Mouse (Mus musculus) lung, postnatal 10 days (tissue): ENCODE data around the gene Tmem91.
A peak's percentile ranks its signal among the peaks of the same experiment; 100 is the strongest.
"Not testable (repeated sequence)": the region's sequence is repeated elsewhere in the genome, so short reads cannot be mapped to it uniquely, and the experiment has no call there.

Source experiments
- DNase-seq: peaks from one replicate; pipeline ENCODE4 v3.0.0; 2021

Gene Tmem91

DNA sequence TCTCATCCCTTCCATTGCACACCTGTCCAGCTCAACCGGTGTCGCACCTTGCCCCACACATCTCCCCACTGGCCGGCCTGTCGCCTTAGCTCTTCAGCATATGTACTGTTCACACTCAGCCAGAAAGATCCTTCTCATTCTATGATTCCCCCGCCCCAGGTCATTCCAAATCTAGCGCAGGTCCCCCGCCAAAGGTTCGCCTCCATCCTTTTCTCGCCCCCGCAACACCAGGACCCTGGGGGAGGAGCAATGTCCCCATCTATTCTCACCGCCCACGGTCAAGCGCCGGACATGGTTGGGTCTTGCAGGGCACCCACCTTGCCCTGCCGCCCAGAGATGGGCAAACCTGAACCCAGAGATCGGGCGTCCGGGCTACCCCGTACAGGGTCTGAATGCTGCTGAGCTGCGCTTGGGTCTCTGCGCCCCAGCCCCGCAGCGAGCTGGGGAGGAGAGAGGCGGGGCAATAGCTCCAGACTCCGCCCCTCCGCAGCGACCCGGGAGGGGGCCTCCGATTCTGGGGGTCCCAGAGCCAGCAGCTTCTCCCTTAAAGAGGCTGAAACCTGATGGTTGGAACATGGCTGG is at the start of gene Tmem91:
Gene Tmem91 (minus strand): TSS at position 448 of the 582 bp plus-strand sequence.
- no peak for DNase-seq

DNA sequence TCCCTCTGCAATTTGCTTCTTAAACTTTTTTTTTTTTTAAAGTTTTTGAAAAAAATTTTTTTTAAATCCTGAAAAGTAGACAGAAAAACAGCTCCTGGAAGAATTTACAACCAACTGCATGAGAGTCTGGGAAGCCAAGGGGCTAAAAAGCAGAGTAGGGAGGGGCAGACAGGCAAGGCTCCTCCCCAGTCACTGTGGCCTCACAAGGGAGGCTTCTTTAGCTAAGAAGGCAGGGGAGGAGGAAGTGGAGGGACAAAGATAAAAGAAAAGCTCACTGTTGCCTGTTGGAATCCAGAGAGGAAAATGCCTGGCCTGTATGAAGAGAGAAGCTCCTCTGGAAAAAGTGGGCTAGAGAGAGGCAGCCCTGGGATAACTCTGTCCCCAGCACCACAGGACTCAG is 46.8 kb upstream of the Tmem91 start:
- not testable (repeated sequence) for DNase-seq

DNA sequence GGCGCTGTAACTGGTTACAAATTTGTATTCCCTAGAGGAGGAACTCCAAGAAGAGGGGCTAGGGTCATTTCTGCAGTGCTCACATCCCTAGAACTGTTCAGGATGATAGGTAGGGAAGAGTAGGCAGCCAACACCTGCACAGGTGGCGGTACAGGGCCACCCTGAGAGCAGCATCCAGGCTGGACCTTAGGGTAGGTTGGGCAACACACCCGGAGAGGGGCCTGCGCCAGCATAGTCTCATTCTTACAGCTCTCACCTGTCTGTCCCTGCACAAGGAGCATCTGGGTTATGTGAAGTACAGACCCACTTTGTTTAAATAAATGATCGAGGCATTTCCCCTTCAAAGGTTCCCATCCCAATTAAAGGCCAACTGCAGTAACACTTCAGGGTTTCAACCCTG is 45.8 kb upstream of the Tmem91 start:
- no peak for DNase-seq

DNA sequence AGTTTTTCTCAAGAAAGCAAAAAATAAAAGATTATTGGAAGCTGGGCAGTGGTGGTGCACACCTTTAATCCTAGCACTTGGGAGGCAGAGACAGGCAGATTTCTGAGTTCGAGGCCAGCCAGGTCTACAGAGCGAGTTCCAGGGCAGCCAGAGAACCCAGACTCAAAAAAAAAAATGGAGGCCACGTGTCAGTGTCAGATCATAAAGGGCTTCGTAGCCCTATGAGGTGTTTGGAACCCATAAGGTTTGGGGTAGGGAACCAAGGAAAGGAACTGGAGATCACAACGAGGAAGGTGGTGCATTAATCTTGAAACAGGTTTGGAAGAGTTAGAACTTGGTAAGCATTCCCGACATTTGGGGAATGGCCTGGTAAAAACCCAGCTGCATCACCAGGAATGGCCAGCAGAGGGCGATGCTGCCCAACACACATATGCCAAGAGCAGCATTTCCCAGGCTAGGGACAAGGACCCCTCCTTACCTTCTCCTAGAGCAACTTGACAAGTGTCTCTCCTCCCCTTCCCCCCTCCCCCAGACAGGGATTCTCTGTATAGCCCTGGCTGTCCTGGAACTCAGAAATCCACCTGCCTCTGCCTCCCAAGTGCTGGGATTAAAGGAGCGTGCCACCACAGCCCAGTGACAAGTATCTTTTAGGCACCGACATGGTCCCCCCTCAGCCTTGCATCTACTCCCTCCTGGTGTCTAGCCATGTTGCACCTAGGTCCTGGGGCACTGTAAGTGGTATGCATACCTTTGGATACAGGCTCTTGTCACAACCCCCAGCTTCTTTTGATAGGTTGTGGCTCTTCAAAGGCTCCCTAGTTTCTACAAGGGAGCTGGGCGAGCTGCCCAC is 45.0 kb upstream of the Tmem91 start:
- peak; percentile 87 for DNase-seq

DNA sequence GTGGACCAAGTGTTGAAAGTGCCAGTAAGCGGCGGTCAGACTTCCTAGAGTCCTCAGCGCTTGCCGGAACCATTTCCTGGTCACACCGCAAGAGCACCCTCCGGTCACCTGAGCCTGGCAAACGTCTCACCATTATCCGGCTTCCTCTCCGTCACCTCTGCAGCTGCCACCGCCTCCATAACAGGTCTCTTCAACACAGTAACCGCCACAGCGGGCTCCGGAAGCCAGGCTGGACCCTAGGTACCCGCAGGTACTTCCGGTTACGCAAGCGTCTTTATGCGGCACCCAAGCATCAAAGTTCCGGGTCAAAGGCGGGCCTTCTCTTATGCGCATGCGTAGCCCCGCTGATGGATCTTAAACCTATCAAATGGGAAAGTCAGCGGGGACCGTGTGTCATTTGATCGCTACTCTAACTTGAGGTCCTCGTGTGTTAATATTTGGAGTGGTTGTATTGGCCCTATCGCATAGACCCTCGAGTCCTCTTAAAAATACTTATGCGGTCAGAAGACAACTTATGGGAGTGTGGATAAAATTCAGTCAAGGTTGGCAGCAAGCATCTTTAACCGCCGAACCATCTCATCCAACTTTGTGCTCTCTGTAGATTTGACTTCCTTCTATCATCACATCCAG is 43.9 kb upstream of the Tmem91 start, which contains the start of gene Ccdc97:
Gene Ccdc97 (minus strand): TSS at position 301 of the 630 bp plus-strand sequence.
- peak; percentile 95 for DNase-seq

DNA sequence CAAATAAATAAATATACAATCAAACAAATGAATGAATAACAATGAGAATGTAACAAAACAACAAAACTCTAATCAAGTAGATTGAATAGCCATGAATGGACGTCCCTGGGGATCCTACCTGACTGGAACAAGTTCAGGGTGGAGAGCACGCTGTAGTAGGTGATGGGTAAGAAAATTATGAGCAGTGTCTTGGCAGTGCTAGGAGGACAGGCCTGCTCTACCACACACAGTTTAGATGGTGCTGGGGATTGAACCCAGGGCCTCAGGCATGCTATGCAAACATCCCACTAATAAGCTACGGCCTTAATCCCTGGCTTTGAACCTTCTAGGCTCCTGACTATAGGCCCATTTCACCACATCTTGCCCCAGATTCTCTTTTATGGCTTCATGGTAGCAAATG is 42.5 kb upstream of the Tmem91 start:
- no peak for DNase-seq

DNA sequence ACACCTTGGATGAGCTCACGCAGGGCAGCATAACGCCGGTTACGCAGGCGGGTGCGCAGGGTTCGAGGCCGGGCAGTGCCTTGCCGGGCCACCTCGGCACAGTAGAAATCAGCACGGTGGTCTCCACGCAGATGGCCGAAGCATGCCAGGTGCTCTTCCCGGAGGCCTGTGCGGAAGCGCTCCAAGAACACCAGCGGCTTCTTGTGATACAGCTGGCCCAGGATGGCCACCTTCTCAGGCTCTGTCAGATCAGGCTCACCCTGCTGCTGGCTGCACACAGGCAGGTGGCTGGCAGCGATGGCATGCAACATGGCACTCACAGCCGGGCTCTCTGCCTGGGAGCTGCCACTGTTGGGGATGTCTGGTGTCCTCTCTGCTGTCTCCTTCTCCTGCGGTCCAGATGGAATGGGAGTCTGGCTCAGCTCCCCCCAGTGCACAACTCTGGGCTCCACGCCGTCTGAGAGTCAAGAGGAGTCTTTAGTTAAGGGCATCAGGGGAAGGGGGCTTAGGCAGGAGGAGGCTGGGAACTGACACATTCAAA is 40.8 kb upstream of the Tmem91 start:
- no peak for DNase-seq

DNA sequence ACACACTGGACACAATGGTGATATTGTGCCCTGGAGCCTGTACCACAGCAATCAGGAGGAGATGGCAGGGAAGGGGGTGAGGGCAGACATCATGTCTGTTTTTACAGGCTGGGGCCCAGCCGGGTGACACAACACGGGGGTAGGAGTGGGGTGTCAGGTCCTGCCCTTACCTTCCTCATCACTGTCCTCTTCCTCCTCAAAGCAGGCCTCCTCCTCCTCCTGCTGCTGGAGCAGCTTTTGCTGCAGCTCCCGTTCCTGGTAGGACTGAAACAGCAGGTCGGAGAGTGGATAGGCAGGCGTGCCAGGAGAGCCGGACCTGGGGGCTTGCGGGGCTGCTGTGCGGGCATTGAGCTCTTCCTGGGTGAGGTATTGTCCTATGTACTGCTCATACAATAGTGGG is 39.6 kb upstream of the Tmem91 start:
- DNase-seq, result no peak

DNA sequence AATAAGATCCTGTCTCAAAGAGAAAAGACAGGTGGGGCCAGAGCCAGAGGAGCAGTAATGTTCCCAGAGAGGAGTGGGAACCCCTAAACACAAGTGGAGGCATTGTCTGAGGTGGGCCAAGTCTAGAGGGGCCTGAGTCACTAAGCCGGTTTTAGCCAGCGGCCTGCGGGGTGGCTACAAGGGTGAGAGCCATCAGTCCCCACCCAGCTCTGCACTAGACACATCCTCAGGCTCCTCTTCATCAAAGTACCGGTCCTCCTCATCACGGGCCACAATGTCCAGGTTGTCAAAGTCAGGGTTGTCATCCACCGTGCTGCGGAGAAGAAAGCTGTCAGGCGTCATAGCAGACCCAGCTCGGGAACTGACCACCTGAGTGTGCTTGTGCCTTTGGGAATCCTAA is 37.8 kb upstream of the Tmem91 start:
- DNase-seq, result no peak

DNA sequence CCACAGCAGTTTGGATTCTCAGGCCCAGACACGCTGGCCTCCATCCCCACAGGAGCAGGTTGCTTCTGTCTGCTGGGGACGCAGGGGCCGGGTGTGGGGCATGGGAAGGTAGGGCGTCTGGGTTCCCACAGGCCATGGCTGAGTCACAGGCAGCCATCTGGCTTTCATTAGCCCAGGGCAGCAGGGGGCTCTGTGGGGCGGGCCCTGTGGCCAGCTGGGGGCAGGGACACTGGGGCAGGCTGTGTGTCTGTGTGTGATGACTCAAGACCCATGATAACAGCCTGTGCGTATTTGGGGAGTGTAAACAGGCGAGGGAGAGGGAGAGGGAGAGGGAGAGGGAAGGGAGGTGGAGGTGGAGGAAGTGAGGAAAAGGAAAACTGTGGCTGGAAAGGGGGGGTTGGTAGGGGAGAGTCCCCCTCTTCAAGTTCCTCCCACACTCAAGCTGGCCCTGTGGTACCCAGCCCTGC is 36.8 kb upstream of the Tmem91 start:
- DNase-seq, result no peak

DNA sequence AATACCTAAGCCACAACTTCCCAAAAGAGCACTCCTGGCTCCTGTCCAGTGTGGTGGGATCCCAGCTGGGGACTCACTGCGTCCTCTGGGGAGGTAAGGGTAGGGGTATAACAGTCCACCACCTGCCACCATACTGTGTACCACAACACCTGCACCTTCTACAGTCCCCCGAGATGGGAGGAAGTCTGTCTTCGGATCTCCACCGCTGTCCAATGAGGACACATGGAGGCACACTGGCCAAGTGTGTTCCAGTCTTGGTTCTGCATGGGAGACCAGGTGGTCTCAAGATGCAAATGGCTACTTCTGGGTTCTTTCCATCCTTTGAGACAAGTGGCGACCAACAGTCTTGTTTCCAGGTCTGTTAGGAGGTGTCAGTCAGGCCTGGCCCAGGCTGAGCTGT is 36.2 kb upstream of the Tmem91 start:
- no peak for DNase-seq

DNA sequence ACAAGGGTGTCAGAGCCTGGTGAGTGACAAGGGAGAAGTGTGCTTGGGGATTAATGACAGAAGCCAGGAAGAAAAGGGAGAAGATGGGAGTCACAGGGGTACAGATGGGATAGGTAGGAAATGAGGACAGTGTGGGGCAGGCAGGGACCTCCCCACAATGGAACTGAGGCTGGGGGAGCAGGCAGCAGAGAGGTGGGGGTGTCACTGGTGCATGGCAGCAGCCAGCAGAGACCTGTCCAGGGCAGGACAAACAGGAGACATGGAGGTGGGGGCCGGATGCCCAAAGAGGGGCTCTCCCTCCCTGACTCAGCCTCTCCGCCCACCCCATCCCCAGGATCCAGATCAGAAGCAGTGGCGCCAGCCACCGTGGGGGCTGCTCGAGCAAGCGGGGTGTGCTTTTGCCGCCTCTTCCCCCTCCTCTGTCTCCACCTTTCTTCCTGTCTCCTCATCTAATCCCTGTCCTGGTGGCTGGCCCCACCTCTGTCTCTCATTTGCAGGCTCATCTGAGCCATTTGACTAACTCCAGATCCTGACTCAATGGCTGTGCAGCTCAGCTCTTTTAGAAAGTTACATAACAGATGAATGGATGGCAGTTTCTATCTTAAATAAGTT is 35.7 kb upstream of the Tmem91 start:
- DNase-seq, result peak; percentile 51

DNA sequence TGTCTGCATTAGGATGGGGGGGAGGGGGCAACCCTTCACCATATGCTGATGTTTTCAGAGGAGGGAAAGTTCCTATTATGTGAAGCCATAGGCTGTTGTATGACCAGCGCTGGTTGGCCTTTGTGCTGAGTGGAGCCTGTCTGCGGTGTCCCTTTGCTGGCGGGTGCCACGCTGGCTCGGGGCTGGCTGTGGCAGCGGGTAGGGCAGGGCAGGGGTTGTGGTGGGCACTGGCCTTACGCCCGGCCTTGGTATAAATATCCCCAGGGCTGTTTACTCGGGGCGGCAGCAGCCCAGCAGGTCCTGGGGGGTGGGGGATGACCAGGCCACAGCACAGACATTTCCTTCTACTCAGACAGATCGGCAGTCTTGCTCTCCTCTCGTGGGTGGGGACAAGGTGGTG is 35.0 kb upstream of the Tmem91 start:
- peak; percentile 72 for DNase-seq

DNA sequence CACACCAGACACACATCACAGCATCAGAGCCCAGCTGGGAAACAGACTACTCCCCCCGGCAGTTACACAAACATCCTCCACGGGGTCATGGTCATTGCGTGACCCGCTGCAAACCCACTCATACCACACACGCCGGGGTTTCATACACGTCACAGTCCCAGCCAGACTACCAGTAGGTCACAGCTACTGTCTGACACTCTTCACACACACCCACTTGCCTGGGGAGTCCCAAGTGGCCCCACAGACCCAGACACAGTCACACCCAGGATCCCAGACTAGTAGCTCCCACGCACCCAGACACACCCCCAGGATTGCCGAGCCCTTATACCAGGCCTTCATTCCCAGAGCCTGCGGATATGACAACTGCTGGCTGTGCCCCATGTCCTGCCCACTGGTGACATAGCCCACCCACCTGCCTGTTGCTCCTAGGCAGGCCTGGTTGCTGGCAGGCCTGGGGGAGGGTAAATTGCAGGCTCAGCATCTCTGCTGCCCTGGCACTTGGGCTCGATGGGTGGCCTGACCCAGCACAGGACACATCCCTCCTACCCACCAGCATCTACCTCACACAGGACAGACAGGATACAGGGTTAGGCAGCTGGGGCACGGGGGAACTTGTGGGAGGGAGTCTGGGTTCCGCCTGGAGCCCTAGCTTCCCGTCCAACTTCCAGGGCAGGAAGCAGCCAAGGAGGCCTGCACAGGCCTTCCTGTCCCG is 32.8 kb upstream of the Tmem91 start:
- DNase-seq, result peak; percentile 86

DNA sequence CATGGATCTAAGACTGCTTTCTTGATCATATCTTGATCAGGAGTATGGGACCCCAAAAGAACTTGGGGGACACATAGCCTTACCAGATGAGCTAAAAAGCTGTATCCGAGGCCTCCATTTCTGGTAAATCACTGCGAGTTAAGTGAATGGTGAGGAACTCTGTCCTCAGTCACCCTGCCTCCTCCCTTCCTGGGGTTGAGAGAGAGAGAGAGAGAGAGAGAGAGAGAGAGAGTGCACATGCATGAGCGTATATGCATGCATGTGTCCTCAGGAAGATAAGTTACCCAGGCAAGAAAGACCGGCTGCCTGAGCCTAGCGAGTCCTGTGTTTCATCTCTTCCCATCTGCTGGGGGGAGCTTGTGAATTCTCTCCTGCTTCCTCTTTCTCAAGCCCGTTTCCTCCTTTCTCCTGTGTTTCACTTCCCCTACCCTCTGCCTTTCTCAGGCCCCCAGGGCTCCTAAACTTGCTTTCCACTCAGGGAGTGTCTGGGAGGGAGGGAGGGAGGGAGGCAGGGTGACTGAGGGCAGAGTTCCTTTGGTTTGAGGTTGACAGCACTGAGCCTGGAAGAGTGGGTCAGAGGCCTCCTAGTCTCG is 31.7 kb upstream of the Tmem91 start:
- no peak for DNase-seq

DNA sequence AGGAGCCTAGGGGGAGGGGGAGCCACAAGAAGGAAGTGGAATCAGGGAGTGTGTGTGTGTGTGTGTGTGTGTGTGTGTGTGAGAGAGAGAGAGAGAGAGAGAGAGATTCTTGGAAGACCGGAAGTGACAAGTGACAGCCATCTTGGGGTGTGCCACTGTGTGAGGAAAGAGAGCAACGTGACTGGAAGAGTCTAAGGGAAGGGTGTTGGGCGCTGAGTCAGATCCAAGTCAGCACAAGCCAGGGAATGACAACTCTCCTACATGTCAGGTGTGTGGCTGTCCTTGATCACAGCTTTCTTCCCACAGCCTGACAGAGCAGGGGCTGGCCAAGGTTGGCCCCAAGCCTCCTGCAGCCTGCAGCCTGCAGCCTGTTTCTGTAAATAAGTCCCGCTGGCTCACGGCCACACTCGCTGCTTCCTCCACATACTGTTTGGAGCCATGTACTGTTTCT is 30.9 kb upstream of the Tmem91 start:
- DNase-seq, result peak; percentile 83

DNA sequence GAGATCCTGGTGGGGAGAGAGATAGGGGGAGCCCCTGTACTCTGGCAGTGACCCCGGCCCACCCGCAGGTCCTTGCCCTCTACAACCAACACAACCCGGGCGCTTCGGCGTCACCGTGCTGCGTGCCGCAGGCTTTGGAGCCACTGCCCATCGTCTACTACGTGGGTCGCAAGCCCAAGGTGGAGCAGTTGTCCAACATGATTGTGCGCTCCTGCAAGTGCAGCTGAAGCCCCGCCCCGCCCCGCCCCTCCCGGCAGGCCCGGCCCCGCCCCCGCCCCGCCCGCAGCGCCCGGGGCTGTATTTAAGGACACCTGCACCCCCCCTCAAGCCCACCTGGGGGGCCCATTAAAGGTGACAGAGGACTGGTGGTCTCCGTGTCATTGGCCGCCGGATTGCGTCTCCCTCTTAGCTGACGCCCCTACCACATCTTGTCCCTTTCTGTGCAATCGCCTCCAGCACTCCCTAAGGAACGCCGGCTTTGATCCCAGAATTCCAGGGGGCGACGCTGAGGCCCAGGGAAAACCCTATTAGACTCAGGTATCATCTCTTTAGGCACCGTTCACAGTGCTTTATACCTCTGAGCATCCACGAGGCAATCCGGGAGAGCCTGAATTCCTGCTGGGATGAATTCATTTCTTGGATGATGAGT is 29.9 kb upstream of the Tmem91 start:
- DNase-seq, result no peak

DNA sequence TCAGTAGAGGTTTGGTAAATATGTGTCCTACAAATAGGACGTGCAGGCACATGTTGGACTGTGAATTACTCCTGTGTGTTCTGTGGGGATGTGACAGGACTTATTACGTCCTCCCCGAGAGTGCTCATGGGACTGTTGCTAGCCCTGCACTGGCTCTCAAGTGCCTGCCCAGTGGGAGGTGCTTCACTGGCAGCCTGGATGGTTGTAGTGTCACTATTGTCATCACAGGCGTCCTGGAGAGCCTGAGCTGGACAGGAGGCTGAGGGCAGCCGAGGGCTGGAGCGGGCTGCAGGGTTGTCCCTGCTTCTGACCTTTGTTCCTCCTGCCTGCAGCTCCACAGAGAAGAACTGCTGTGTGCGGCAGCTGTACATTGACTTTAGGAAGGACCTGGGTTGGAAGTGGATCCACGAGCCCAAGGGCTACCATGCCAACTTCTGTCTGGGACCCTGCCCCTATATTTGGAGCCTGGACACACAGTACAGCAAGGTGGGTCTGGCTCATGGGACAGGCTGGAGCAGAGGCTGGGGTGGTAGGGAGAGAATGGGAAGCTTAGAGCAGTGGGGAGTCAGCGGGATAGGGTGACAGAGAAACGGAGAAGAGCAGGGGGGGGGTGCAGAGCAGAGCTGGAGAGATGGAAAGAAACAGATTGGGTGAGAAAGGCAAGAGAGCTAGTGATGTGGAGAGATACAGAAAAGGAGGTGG is 29.0 kb upstream of the Tmem91 start:
- no peak for DNase-seq

DNA sequence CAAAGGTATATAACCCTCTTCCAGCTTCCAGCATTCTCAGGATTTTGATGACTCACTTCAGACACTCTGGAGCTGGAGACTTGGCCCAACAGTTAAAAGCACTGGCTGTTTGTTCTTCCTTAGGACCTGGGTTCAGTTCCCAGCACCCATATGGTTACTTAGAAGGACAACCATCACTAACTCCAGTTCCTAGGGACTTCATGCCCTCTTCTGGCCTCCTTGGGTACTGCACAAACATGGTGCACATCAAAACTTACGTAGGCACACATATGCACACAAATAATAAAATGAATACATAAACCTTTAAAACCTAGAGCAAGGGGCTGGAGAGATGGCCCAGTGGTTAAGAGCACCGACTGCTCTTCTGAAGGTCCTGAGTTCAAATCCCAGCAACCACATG is 27.4 kb upstream of the Tmem91 start:
- DNase-seq, result no peak

DNA sequence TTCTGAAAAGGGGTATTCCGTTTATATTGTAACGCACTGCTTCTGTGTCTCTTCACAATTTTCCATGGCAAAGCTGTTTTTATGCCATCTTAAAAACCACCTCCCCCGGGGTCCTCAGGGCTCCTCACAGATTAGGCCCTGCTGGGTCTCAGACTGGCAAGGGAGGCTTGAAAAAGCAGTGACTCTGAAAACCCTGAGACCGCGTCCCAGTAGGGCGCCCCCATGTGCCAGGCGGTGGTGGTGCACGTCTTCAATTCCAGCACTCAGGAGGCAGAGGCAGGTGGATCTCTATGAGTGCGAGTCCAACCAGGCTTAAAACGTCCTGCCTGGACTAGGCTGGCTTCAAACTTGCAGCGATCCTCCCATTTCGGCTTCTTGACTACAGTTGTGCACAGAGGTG is 25.8 kb upstream of the Tmem91 start:
- no peak for DNase-seq

DNA sequence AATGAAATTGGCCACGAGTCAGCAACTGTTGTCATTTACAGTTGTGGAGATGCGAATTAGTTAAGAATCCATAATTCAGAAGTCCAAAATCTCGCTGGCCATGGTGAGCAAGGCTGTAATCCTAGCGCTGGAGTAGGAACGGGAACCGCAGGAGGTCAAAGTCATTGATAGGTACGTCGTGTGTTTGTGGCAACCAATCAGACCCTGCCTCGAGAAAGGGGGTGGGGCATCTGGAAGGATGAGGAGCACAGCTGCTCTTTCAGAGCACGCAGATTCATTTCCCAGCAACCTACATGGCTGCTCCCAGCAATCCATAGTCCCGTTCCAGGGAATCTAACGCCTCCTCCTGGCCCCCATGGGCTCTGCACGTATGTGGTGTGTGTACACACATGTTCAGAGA is 24.9 kb upstream of the Tmem91 start:
- DNase-seq, result no peak
